Mouse (Mus musculus): ENCODE measurements around the gene Col7a1.

DNA sequence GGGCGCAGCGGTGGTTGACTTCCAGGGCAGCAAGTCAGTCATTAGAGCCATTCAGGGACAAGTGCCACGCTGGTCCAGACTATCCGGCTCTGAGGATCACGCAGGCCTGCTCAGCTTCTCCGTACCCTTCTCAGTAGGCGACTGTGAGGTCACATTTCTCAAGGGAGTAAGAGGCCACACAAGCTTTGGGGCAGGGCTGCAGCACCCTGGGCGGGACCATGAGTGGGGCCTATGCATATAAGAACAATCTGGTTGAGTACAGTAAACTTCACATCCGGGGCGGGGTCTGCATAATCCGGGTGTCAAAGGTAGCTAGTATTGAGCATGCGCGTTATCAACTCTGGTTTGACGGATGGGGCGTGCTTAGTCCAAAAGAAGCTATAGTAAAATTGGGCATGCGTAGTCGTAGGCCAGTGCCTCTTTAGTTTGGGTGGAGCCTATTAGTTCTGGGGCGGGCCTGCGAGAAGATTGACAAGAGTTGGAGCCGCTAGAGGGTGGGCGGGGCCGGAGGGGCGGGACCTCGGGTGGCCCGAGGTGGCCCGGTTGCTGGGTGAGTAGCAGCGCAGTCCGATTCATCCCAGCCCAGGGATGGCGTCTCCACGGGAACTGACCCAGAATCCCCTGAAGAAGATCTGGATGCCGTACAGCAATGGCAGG, 38.2 kb downstream of the Col7a1 start, which contains the start of gene Pfkfb4:
- no peak for TF ChIP-seq CTCF (IDR thresholded peaks at IDR 0.05; ENCODE audit: insufficient read depth, low read length)
- TF ChIP-seq POLR2A (IDR thresholded peaks at IDR 0.05; ENCODE audit: borderline replicate concordance, extremely low read depth, low read depth, low read length) = peak; percentile 92

Measured in lung, adult 2 months (tissue).